Mouse (Mus musculus): ENCODE measurements around the gene Ms4a6b.

- TF ChIP-seq CTCF (IDR thresholded peaks at IDR 0.05; ENCODE audit: low read depth): no peak
- no peak for TF ChIP-seq EP300 (IDR thresholded peaks at IDR 0.05; ENCODE audit: low read depth)
Observed at GRCm38 (mm10) chr19:11492671-11493070, 23.6 kb upstream of the Ms4a6b start.

All from heart, postnatal 0 days (tissue).